Mouse (Mus musculus) heart, adult 2 months (tissue): ENCODE measurements around the gene Insm2.

ENCODE experiments used
- CTCF ChIP-seq: fragments of 200-600 bp; IDR thresholded peaks from 2 replicates; pipeline ENCODE4 v1.8.1; 2022; ENCODE audit warnings: antibody characterized with exemption, mild to moderate bottlenecking, moderate library complexity
- EP300 ChIP-seq: fragments of 200-500 bp; IDR thresholded peaks from 2 replicates; pipeline ENCODE4 v1.6.1; 2011; ENCODE audit warnings: low read depth, low read length, control low read depth; ENCODE audit not compliant: insufficient read depth
- POLR2A ChIP-seq: fragments of 200-500 bp; IDR thresholded peaks from 2 replicates; pipeline ENCODE4 v1.6.1; 2011; ENCODE audit warnings: mild to moderate bottlenecking, low read depth, low read length, control low read depth; ENCODE audit not compliant: insufficient read depth

DNA sequence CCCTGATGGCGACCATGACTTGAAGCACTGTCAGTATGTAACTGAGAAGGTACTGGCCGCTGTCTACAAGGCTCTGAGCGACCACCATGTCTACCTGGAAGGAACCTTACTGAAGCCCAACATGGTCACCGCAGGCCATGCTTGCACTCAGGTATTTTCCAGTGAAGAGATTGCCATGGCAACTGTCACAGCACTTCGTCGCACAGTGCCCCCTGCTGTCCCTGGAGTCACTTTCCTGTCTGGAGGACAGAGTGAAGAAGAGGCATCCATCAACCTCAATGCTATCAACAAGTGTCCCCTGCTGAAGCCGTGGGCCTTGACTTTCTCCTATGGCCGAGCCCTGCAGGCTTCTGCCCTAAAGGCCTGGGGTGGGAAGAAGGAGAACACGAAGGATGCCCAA lies 33.4 kb upstream of the Insm2 start:
- TF ChIP-seq CTCF (no peak), POLR2A (no peak), EP300 (no peak)
